Mouse (Mus musculus) intestine, embryonic 16.5 days (tissue): ENCODE measurements around the gene Lhfpl3. TPM values are rescaled to one million over a fixed set of nuclear protein-coding genes. Genes with fewer than 3 reads are reported as not detected.
"Not testable (repeated sequence)": the region's sequence is repeated elsewhere in the genome, so short reads cannot be mapped to it uniquely, and the experiment has no call there.

Experiments
- ATAC-seq: fragments of 200-750 bp; cut with Nextera tagmentation; 2 replicates; pipeline ENCODE4 v1.8.0; 2017; ENCODE audit warnings: moderate TSS enrichment, moderate library complexity
- H3K27ac ChIP-seq: fragments of 300-500 bp; sonication (generic); 2 replicates; pipeline ENCODE4 v1.5.1; 2014; ENCODE audit warnings: mild to moderate bottlenecking, low read length
- H3K27me3 ChIP-seq: fragments of 300-500 bp; sonication (generic); replicated peaks from 2 replicates; pipeline ENCODE4 v1.6.1; 2014; ENCODE audit warnings: low read length, control low read depth, mixed read lengths; ENCODE audit not compliant: control insufficient read depth, insufficient read depth
- H3K36me3 ChIP-seq: fragments of 300-500 bp; sonication (generic); 2 replicates; pipeline ENCODE4 v1.6.1; 2014; ENCODE audit warnings: low read length, control low read depth; ENCODE audit not compliant: control insufficient read depth, insufficient read depth
- H3K4me1 ChIP-seq: fragments of 300-500 bp; sonication (generic); 2 replicates; pipeline ENCODE4 v1.6.1; 2014; ENCODE audit warnings: low read length, control low read depth, mixed read lengths; ENCODE audit not compliant: control insufficient read depth, insufficient read depth
- H3K4me2 ChIP-seq: fragments of 300-500 bp; sonication (generic); 2 replicates; pipeline ENCODE4 v1.6.1; 2014; ENCODE audit warnings: low read depth, low read length, control low read depth
- H3K4me3 ChIP-seq: fragments of 300-500 bp; sonication (generic); 2 replicates; pipeline ENCODE4 v1.5.1; 2014; ENCODE audit warnings: mild to moderate bottlenecking, low read length
- H3K9ac ChIP-seq: fragments of 300-500 bp; sonication (generic); 2 replicates; pipeline ENCODE4 v1.6.1; 2014; ENCODE audit warnings: low read depth, low read length
- H3K9me3 ChIP-seq: fragments of 300-500 bp; sonication (generic); 2 replicates; pipeline ENCODE4 v1.6.1; 2016; ENCODE audit warnings: low read length, control low read depth; ENCODE audit not compliant: control insufficient read depth
- WGBS: fragments of 180-500 bp; shearing (Covaris S2); extraction: QIAGEN DNeasy Blood & Tissue Kit; methylation state at CpG from one replicate; pipeline ENCODE4 v1.1.7; 2014; 5-methylcytosine and 5-hydroxymethylcytosine counted together
- polyA plus RNA-seq: library from polyadenylated mRNA; unstranded; fragments of >200 nt; fragmentation: Nextera tagmentation; extraction: Ambion mirVana; gene quantifications from 2 replicates; pipeline ENCODE4 v1.2.1, GENCODE M21; 2015

Gene Lhfpl3
- 0.05 TPM in 1 of 2 replicates, not detected in the other for polyA plus RNA-seq

DNA sequence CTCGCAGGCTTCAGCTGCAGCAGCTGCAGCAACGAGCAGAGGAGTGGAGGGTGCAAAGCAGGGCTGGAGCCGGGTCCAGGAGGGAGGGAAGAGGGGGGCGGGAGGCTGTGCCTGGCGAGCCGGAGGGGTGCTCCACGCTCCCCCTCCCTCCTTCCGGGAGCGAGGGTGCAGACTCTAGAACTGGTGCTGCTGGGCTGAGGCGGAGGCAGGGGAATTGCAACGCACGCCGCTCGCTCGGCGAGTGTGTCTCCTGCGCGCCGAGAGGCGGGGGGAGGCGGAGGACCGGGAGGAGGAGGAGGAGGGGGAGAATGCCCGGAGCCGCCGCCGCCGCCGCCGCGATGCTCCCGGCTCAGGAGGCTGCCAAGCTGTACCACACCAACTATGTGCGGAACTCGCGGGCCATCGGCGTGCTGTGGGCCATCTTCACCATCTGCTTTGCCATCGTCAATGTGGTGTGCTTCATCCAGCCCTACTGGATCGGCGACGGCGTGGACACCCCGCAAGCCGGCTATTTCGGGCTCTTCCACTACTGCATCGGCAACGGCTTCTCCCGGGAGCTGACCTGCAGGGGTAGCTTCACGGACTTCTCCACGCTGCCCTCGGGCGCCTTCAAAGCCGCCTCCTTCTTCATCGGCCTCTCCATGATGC is at the start of gene Lhfpl3:
TSS of gene Lhfpl3 (plus strand) at position 175 of the 648 bp plus-strand sequence.
- no peaks in the 10 kb centered on the region for H3K36me3 ChIP-seq
- peaks cover 15% of the 10 kb centered on the region for H3K27me3 ChIP-seq
- no peak within 1 kb of the TSS for H3K27ac ChIP-seq
- ATAC-seq: peak; percentile 74
- whole genome bisulfite sequencing: under 1% methylated on average over 47 of the region's 53 CpGs
- no peaks in the 10 kb centered on the region for H3K9me3 ChIP-seq
- H3K4me1 ChIP-seq: 0 out of 2 replicates have a peak, but pooled peaks cover 5% of the 10 kb centered on the region
- H3K9ac ChIP-seq: peak within 1 kb of the TSS; percentile 57
- peak within 1 kb of the TSS; percentile 91 for H3K4me2 ChIP-seq
- peak within 1 kb of the TSS; percentile 53 for H3K4me3 ChIP-seq

DNA sequence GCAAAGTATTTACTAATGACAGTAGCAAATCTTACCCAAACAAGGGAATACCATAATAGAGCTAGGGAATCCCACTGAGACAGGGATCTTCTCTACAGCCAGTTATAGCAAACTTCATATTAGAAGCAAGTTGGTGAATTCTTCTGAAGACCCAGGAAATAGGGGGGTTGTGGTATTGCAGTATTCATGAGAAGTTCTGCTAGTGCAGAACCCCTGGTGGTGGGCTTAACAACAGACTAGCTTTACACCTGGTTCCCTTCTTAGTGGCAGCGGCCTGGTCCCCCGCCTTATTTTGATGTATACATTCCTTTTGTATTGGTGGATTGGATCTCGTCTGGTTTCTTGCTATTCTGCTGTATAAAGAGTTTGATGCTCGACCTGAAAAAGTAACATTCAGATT is 39.6 kb upstream of the Lhfpl3 start:
- H3K36me3 ChIP-seq: not testable (repeated sequence)
- WGBS: 80% methylated on average over 4 of the region's 4 CpGs

DNA sequence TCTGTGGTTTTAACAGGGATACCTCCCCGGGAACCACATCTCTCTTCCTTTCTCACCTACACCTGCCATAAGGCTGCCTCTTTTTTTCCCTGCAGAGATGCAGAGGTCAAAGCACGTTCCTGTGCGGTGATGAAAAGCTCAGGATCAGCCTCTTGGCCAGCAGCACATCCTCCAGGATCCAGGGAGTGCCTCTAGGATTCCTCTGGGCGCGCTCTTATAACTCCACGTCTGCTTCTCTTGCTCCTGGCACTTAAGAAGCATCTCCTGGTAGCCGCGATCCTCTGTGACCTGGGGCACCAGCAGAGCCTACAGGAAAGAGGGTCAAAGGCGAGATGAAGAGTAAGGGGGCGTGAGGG is 352 bp upstream of the Lhfpl3 start:
- Histone ChIP-seq H3K9ac (peak overlapping the region; percentile 57; the same call in 1 of the 2 replicates), H3K27me3 (peaks cover 15% of the 10 kb centered on the region), H3K27ac (no peak overlapping the region), H3K4me3 (peak overlapping the region; percentile 53), H3K36me3 (no peaks in the 10 kb centered on the region), H3K4me1 (0 out of 2 replicates have a peak, but pooled peaks cover 5% of the 10 kb centered on the region), H3K4me2 (peak overlapping the region; percentile 91), H3K9me3 (no peaks in the 10 kb centered on the region)
- 2% methylated on average over 10 of the region's 10 CpGs for WGBS
- no peak for ATAC-seq

More for the DNA sequence above, 39.6 kb upstream of the Lhfpl3 start:
- H3K27me3 ChIP-seq, H3K9me3 ChIP-seq, H3K4me3 ChIP-seq, H3K27ac ChIP-seq, ATAC-seq, H3K4me1 ChIP-seq, H3K9ac ChIP-seq, H3K4me2 ChIP-seq: not testable (repeated sequence)

DNA sequence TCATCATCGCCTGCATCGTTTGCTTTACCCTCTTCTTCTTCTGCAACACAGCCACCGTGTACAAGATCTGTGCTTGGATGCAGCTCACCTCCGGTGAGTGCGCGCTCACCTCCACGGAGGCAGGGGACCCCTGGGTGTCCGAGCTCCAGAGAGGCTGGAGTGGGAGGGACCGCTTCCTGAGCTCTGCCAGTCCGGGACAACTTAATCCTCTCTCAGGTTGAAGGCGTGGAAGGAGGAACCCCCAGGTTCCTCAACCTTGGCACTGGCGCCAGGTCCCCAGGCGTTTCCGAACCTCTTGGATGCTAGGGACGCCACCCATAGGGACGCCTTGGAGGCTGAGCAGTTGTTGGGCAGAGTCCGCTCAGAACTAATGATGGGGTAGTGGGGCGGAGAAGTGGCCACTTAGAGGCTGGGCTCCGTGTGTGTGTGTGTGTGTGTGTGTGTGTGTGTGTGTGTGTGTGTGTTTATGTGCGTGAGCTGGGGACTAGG is 718 bp downstream of the Lhfpl3 start:
- peak overlapping the region; percentile 53 for H3K4me3 ChIP-seq
- 1% methylated on average over 20 of the region's 20 CpGs for WGBS
- H3K4me1 ChIP-seq: 0 out of 2 replicates have a peak, but pooled peaks cover 5% of the 10 kb centered on the region
- ATAC-seq: peak; percentile 28; the same call in 1 of the 2 replicates
- H3K27me3 ChIP-seq: peaks cover 15% of the 10 kb centered on the region
- H3K9me3 ChIP-seq: no peaks in the 10 kb centered on the region
- H3K4me2 ChIP-seq: peak overlapping the region; percentile 91
- peak overlapping the region; percentile 57; the same call in 1 of the 2 replicates for H3K9ac ChIP-seq
- no peak overlapping the region for H3K27ac ChIP-seq
- H3K36me3 ChIP-seq: no peaks in the 10 kb centered on the region

DNA sequence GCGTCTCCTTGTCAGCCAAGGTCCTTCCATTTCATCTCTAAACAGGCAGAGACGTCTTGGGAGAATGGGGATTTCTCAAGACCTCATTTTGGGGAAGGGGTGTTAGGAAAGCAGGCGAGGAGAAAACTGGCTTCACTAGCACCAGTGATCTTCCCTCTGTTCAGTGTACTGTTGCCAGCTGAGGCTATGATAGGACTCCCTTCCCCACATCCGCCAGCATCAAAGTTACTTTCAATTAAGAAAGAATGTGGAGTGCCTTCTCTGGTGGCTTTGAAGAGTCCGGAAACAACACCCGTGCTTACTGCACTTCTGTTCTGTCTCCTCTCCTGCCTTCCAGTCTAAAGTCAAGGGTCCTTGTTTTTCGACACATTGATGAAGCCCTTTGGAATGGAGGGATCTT is 1.4 kb downstream of the Lhfpl3 start:
- Histone ChIP-seq H3K4me3 (0 out of 2 replicates have a peak overlapping the region, but pooled peaks have one; percentile 2), H3K36me3 (no peaks in the 10 kb centered on the region), H3K4me1 (0 out of 2 replicates have a peak, but pooled peaks cover 5% of the 10 kb centered on the region), H3K27me3 (peaks cover 15% of the 10 kb centered on the region), H3K9ac (no peak overlapping the region), H3K9me3 (no peaks in the 10 kb centered on the region), H3K27ac (no peak overlapping the region), H3K4me2 (peak overlapping the region; percentile 91; the same call in 1 of the 2 replicates)
- no peak for ATAC-seq
- WGBS: 5% methylated on average over 7 of the region's 7 CpGs

DNA sequence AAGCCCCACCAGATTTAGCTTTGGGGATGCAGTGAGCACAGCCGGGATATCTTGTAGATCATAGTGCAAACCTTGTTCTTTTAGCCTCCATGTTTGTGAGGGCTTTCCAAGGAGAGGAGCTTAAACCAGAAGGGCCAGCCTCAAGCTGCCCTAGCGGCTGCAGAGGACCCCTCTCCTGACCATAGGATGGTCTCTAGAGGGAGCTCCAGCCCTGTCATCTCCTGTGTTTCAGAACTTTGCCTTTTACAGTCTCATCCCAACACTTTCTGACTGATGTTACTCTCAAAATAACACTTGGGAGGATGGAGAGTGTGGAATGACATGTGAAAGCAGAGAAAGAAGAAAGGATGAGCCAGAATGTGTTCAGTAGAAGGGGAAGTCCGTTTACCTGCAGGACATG is 11.4 kb downstream of the Lhfpl3 start:
- Histone ChIP-seq H3K4me3 (no peak overlapping the region), H3K27ac (no peak overlapping the region), H3K4me1 (no peaks in the 10 kb centered on the region), H3K9ac (no peak overlapping the region), H3K27me3 (no peaks in the 10 kb centered on the region), H3K4me2 (no peak overlapping the region), H3K9me3 (no peaks in the 10 kb centered on the region), H3K36me3 (no peaks in the 10 kb centered on the region)
- WGBS: 42% methylated on average over 3 of the region's 3 CpGs
- no peak for ATAC-seq

DNA sequence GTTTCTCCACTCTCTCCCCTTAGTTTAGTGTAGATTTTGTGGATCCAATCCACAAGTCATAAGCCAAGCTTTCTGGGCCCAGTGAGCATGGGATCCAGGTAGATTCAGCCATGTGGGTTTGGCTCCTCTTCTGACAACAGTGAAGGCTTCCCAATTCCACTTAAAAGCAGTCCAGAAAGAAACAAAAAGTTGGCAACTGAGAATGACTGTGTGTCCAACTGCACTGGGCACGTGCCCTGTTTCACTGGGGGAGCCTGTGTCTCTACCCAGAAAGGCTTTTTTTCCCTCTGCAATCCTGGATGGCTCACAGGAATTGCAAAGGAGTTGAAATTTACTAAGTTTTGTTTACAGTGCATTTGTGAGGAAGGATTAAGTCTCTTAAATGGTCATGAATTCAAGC is 24.9 kb downstream of the Lhfpl3 start:
- Histone ChIP-seq H3K9me3 (no peaks in the 10 kb centered on the region), H3K27me3 (no peaks in the 10 kb centered on the region), H3K4me2 (no peak overlapping the region), H3K4me1 (no peaks in the 10 kb centered on the region), H3K4me3 (no peak overlapping the region), H3K36me3 (no peaks in the 10 kb centered on the region), H3K9ac (no peak overlapping the region), H3K27ac (no peak overlapping the region)
- no peak for ATAC-seq
- WGBS: 49% methylated on average over 1 of the region's 1 CpGs

DNA sequence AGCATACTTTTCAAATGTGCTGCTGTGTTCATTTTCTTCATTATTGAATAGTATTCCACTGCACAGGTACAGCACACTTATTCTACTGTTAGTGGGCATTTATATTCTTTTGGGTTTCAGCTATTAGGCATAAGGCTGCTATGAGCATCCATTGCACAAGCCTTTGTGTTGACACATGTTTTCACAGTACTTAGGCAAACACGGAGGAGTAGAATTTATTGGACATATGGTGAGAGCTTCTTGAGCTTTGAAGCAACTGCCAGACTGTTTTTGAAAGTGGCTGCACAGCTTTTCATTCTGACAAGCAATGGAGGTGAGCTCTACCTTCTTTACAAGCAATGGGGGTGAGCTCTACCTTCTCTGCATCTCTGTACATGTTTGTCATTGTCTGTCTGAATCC is 49.5 kb downstream of the Lhfpl3 start:
- H3K9me3 ChIP-seq: no peaks in the 10 kb centered on the region
- no peaks in the 10 kb centered on the region for H3K36me3 ChIP-seq
- no peaks in the 10 kb centered on the region for H3K4me1 ChIP-seq
- no peak for ATAC-seq
- H3K4me3 ChIP-seq: no peak overlapping the region
- H3K9ac ChIP-seq: no peak overlapping the region
- WGBS: 64% methylated on average over 1 of the region's 1 CpGs
- no peak overlapping the region for H3K4me2 ChIP-seq
- no peak overlapping the region for H3K27ac ChIP-seq
- no peaks in the 10 kb centered on the region for H3K27me3 ChIP-seq

DNA sequence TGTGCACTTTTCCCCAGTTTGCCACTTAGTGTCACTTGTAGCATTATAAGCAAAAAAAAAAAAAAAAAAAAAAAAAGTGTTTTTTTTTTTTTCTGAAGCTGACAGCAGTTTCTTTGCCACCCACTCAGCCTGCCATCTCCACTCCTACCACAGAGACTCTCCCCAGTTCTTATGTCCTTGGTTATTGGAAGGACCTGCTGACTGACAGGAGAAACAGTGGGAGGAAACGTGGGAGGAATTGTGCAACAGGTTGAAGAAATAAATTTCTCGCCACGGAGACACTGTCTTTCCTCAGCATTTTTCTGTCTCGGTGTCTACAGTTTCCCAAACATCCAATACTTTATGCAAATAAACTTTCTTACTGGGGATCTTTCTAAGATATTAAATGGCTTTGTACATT is 67.6 kb downstream of the Lhfpl3 start:
- no peak overlapping the region for H3K27ac ChIP-seq
- H3K4me1 ChIP-seq: no peaks in the 10 kb centered on the region
- ATAC-seq: no peak
- H3K4me2 ChIP-seq: no peak overlapping the region
- H3K27me3 ChIP-seq: no peaks in the 10 kb centered on the region
- no peak overlapping the region for H3K9ac ChIP-seq
- H3K36me3 ChIP-seq: no peaks in the 10 kb centered on the region
- no peak overlapping the region for H3K4me3 ChIP-seq
- 80% methylated on average over 4 of the region's 4 CpGs for whole genome bisulfite sequencing
- no peaks in the 10 kb centered on the region for H3K9me3 ChIP-seq
